Mouse (Mus musculus) cerebellum, postnatal 14 days (tissue): ENCODE results near the gene Cldnd2.

ENCODE experiments used
- DNase-seq, 2 experiments: peaks; one replicate each; pipeline ENCODE4 v3.0.0; 2021; ENCODE audit warnings: mixed read lengths in 2 of 2

Gene Cldnd2

GRCm38 (mm10) chr7:43447801-43448200, 7.2 kb downstream of the Cldnd2 start:
- no peak for DNase-seq

- DNase-seq, result no peak
Measured at GRCm38 (mm10) chr7:43448246-43448645, 7.7 kb downstream of the Cldnd2 start.

GRCm38 (mm10) chr7:43449811-43450210, 9.2 kb downstream of the Cldnd2 start:
- DNase-seq, result no peak

GRCm38 (mm10) chr7:43451726-43452125, 11.1 kb downstream of the Cldnd2 start:
- DNase-seq, result no peak

DNA sequence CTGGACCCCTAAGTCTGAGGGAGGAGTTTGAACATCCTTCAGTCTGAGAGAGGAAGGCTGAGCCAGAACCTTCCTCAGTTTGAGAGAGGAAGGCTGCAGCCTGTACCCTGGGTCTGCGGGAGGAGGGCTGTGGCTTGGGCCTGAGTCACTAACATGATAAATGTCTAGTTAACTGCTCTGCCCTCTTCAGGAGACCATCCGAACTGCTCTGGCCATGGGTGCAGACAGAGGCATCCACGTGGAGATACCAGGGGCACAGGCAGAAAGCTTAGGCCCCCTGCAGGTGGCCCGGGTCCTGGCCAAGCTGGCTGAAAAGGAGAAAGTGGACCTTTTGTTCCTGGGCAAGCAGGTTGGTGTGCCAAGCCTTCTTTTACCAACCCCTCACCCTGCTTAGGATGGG, 12.0 kb downstream of the Cldnd2 start:
- DNase-seq, result peak in 1 of 2 experiments; percentile 26

DNA sequence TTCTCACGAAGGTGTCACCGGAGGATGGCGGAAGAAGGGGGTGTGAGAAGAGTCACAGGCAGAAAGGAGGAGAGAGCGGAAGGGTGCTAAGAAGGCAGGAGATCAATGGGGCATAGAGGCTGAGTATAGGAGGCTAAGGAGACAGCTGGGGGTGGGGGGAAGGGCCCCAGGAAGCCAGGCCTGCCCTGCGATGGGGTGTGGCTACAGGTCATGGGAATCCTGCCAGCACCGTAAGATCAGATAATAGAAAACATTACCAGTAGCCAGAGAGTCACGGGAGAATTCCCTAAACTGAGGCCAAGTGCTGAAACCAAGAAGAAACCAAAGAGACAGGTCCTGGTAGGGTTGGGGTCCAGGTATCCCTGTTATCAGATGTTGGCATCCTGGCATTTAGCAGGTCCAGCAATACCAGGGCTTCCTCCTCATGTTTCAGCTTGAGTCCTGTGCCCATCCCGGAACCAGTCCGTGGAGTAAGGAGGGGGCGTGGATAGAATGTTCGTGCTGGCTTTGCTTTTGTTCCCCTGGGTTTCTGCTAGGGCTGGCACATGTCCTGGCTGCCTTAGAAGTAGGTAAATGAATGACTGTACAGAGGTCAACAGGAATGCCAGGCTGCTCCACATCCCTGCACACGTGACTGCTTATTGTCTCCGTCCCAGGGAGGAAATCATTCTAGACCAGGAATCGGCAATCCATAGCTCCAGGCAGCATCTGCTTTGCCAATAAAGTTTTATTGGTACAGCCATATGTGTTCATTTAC, 13.2 kb downstream of the Cldnd2 start:
- DNase-seq, result no peak

DNA sequence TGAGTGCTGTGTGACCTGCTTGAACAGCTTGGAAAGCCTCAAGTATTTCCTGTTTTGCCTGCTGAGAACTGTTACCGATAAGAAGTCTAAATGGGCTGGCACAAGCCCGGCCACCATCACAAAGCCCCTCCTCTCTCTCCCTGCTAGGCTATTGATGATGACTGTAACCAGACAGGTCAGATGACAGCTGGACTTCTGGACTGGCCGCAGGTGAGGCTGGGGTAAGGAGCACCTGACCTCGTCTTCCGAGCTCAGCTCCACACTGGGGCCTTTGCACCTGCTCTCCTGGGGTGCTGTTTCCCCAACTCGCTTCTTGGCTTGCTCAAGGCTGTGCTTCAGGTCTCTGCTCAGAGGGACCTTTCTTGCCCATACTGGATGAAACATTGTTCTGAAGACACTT, 13.8 kb downstream of the Cldnd2 start:
- DNase-seq, result no peak

DNA sequence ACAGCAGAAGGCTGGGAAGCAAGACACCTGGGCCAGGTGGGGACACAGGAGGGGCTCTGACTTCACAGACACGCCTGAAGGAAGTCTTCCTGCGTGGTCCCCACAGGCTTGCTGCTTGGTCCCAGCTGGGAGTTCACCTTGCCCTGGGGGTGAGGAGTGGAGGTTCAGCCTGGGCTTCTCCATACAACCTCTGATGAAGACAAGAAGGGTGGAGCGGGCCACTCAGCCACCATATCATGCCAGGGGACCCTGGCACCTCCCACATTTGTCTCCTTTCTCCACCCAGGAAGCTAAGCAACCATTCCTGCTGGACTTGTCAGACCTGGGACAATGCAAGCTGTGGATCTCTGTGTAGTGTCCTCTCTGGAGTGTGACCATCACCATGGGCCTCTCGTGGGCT, 22.3 kb downstream of the Cldnd2 start, which contains the start of gene Vsig10l:
Gene Vsig10l, plus strand, starts transcription at position 301 of the 400 bp plus-strand sequence.
- no peak for DNase-seq

GRCm38 (mm10) chr7:43463976-43464375, 23.4 kb downstream of the Cldnd2 start:
- no peak for DNase-seq

GRCm38 (mm10) chr7:43464864-43465343, 24.3 kb downstream of the Cldnd2 start:
- DNase-seq, result no peak

- DNase-seq, result peak; percentile 77 to 83
Measured at GRCm38 (mm10) chr7:43465344-43466098, 24.9 kb downstream of the Cldnd2 start.

- DNase-seq, result peak; percentile 90 to 96
Measured at GRCm38 (mm10) chr7:43466099-43466694, 25.6 kb downstream of the Cldnd2 start.

DNA sequence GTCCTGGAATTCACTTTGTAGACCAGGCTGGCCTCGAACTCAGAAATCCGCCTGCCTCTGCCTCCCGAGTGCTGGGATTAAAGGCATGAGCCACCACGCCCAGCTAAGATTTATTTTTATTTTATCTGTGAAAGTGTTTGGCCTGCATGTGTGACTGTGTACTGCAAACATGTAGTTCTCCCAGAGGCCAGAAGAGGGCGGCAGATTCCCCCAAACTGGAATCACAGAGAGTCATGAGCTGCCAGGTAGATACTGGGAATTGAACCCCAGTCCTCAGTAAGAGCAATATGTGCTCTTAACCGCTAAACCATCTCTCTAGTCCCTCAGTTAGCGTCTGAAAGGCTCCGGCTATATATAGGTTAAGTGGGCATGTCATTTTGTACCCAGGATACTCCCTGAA, 29.8 kb downstream of the Cldnd2 start:
- peak; percentile 52 to 73 for DNase-seq

GRCm38 (mm10) chr7:43475706-43476105, 35.1 kb downstream of the Cldnd2 start:
- peak in 1 of 2 experiments; percentile 71 for DNase-seq

GRCm38 (mm10) chr7:43476376-43476775, 35.8 kb downstream of the Cldnd2 start:
- DNase-seq, result no peak

- DNase-seq, result no peak
Measured at GRCm38 (mm10) chr7:43481191-43481590, 40.6 kb downstream of the Cldnd2 start.

DNA sequence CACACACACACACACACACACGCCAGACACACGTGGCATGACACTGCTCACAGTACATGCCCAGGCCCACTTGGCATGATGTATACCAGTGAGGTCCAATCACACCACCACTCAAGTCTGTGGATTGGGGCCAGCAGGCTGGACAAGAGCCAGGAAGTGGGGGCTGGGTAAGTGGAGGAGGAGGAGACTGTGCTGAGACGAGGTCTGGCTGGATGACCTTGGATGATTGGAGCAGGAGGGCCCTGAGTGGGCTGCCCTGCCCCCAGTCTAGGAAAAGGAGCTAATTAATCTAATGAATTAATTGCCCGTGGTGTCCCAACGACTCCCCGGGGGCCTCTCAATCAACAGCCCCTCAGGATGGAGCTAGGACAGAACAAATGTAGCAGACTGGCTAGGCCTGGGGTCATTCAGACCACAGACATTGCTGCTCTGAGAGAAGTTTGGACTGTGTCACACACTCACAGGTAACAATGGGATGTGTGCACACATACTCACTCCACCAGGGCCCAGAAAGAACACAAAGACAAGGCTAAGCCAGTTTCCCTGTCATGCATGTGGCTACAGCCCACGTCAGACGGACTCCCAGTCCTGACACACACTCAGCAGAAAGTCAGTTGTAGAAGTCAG, 41.6 kb downstream of the Cldnd2 start:
- peak; percentile 70 to 90 for DNase-seq

DNA sequence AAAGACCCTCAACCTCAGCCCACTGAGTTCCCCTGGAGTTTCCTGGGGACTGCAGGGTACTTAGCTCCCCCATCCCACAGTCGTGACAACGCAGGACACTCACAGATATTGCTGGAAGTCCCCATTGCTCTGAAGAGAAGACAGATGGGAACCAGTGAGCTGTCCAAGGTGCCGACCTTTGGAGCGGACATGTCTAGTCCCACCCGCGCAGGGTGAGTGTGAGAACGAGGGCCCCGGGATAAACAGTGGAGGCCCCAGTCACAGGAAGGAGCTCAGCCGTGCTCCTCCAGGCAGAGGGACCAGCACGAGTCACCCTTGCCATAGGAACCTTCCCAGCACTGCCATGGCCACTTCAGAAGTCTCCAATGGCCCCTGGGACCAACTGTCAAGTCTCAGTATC, 42.7 kb downstream of the Cldnd2 start:
- no peak for DNase-seq

DNA sequence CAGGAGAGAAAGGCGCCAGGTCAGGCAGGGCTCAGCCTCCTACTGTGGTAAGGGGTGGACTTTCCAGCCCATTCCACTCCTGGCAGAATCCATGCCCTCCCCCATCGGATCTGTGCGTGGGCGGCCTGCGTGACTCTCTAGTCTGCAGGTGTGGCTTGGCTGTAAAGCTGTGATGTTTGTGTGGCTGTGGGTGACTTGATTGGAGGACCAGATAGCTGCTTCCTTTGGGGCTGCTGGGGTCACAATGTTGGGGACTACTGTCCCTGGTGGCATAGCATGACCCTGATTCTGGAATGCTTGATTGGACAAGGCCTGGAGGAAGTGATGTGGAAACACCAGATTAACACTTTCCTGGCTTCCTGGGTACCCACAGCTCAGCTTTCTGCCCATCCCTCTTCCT, 48.1 kb downstream of the Cldnd2 start:
- DNase-seq, result peak in 1 of 2 experiments; percentile 41

DNA sequence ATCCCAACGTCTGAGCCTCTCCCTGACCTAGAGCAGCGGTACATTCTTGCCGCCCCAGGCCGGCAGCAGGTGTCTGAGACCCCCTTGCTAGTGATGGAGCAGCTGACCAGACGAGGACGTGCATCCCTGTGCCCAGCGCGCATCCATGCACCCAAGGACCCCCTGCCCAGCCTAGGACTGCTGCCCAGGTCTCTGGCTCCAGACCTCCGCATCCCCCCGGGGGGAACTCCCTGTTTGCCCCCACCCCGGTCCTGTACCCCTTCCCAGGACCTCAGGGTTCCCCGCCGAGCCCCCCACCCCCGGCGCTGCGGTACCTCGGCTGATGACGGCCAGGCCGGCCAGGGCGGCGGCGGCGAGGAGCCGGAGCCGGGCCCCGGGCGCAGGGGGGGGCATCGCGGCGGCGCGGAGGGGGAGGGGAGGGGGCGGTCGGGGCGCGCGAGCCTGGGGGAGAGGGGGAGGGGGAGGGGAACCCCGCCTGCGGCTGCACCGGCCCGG, 49.1 kb downstream of the Cldnd2 start, which contains the start of gene Iglon5:
Gene Iglon5, minus strand, starts transcription at position 445 of the 495 bp plus-strand sequence.
- peak; percentile 69 for DNase-seq

GRCm38 (mm10) chr7:43490182-43490584, 49.6 kb downstream of the Cldnd2 start:
- DNase-seq, result peak; percentile 92 to 94

DNA sequence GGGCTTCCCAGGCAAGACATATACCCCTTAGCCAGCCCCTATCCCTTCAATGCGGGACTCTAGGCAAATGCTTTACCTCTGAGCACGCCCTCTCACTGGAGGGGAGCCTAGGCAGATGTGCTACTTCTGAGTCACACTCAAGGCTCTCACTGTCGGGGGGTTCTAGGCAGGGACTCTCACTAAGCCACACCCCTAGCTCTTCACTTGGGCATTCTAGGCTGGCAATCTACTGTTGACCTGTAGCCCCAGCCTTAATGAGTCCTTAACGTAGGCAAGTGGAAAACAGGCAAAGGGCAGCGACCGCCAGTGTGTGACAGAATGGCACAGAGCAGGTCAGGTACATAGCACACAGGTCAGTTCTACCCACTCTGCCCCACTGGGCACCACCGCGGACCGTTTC, 50.3 kb downstream of the Cldnd2 start:
- no peak for DNase-seq
